Mouse (Mus musculus) kidney, adult 18-20 months (tissue): ENCODE measurements around the gene Tff3.

Experiments
- DNase-seq: peaks from one replicate; pipeline ENCODE4 v3.0.0; 2021

The Tff3 gene

GRCm38 (mm10) chr17:31119429-31119828, 10.0 kb downstream of the Tff3 start:
- peak; percentile 75 for DNase-seq

- DNase-seq = no peak
Measured at GRCm38 (mm10) chr17:31117946-31118345, 11.5 kb downstream of the Tff3 start.

DNA sequence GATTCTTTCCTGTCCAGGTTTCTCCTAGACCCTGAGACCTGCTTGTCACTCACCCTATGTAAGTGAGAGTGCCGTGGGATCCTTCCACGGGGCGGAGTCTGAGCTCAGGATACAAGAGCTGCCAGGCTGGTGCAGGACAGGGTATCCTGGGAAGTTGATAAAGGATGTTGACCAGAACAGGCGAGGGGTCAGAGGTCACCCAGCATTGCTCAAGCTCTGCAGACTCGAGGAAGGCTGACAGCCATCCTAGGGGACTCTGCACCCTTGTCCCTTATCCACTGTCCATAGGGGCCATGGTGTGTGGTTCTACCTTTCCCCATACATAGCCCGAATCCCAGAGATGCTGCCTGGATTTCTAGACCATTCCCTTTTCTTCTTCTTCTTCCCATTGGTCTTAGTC, 13.4 kb downstream of the Tff3 start:
- no peak for DNase-seq

GRCm38 (mm10) chr17:31113191-31113856, 16.1 kb downstream of the Tff3 start:
- DNase-seq = no peak

GRCm38 (mm10) chr17:31108388-31108787, 21.1 kb downstream of the Tff3 start:
- DNase-seq = no peak

- DNase-seq = no peak
Measured at GRCm38 (mm10) chr17:31103823-31104222, 25.6 kb downstream of the Tff3 start.

GRCm38 (mm10) chr17:31103007-31103570, 26.4 kb downstream of the Tff3 start:
- no peak for DNase-seq

DNA sequence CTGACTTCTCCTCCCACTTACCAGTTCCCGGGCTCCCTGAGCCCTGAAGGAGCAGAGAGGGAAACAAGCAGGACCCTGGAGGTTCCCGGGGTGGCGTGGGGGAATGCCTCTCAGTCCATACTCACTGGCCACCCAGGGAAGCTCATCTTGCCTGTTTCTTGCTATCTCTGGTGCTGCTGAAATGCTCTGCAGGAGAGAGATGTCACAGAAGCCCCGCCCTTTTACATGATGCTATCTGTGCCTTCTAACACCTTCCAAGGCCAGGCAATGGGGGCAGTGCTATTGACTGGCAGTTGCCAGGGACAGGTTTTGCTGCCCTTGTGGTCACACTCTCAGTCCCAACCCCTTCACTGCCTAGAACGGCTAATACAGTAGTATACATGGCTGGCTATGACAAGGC, 30.7 kb downstream of the Tff3 start:
- no peak for DNase-seq

GRCm38 (mm10) chr17:31096893-31097292, 32.6 kb downstream of the Tff3 start:
- no peak for DNase-seq

GRCm38 (mm10) chr17:31095570-31095969, 33.9 kb downstream of the Tff3 start:
- no peak for DNase-seq

GRCm38 (mm10) chr17:31094781-31095180, 34.7 kb downstream of the Tff3 start:
- DNase-seq = no peak

GRCm38 (mm10) chr17:31091023-31091735, 38.3 kb downstream of the Tff3 start:
- no peak for DNase-seq

DNA sequence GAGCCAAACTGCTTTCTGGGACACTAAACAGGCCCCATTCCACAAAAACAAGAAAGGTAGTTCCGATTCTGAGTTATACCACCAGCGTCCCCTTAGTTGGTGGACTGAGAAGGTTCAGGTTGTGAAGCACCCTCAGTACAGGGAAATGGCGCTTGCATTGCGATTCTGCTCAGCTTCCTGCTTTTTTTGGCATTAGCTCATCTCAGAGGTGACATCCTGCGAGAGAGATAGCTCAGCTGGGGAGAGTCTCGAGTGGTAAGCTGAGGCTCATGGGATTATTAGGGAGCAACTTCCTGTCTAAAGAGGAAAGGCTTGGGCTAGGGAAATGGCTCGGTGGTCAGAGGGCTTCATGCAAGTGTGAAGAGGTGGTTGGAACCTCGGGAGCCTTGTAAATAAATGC, 39.6 kb downstream of the Tff3 start:
- no peak for DNase-seq

GRCm38 (mm10) chr17:31088711-31089110, 40.7 kb downstream of the Tff3 start:
- no peak for DNase-seq

- no peak for DNase-seq
Measured at GRCm38 (mm10) chr17:31086196-31086595, 43.2 kb downstream of the Tff3 start.

DNA sequence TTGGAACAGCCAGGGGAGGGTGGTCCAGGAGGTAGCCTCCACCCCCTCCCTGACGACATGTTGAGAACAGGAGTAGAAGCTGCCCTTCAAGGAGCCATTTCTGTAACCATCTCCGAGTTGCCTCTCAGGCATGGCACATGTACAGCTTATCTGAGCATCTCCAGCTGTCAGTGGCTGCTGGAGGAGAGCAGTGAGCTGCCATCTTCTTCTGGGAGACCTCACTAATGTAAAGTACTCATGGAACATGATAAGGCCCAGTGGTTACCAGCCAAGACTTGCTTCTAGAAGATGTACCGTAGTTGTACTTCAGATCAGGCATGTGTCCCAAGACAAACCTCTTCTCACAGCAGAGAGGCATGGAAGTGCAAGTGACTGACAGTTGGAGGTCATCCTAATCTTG, 43.9 kb downstream of the Tff3 start:
- DNase-seq = no peak

DNA sequence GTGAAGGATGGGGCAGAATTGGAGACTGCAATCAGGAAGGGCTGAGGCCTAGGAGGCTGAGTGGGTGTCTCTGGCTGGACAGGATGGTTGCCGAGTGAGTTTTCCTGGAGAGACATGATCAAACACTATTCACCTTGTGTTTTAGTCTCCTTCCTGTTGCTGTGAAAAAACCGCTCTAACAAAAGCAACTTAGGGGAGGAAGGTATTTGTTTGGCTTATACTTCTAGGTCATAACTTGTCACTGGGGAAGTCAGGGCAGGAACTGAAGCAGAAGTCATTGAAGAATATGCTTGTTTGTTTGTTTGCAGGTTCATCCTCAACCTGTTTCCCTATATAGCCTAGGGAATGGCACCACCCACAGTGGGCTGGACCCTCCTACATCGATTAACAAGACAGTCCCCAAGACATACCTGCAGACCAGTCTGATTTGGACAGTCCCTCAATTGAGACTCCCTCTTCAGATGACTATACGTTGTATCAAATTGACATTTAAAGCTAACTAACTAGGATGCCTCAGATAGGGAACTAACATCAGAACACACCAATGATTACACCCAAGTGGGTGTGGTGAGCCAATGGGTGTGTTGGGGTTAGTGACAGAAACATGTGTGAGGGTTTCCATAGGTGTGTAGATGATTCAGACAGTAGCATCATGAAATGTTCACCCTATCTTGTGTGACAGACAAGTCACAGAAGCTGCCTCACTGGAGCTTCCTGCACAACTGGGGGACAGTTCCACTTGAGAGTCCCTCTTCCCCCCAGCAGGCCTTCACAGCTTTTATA, 47.0 kb downstream of the Tff3 start:
- DNase-seq = no peak

- peak; percentile 42 for DNase-seq
Measured at GRCm38 (mm10) chr17:31079078-31079840, 50.2 kb downstream of the Tff3 start.

DNA sequence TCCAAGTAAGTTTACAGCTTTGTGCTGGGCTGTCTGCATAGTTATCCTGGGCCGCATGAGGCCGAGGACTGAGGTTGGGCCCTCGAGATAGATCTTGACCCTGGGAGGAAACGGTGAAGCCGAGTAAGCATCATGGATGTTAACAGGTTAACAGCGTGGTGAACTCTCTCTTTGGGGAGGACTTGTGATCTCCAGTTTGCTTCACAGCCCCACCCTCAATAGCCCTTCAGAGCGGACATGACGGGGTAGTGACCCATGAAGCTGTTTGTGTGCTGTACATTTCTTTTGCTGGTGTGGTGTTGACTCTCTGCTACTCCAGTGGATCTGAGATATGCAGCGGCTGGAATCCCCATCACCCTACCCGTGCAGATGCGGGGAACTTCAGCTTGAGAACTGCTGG, 50.9 kb downstream of the Tff3 start:
- no peak for DNase-seq

- DNase-seq = no peak
Measured at GRCm38 (mm10) chr17:31077561-31077960, 51.9 kb downstream of the Tff3 start.

- no peak for DNase-seq
Measured at GRCm38 (mm10) chr17:31075471-31075870, 54.0 kb downstream of the Tff3 start.
